Mouse (Mus musculus) heart, adult 2 months (tissue): ENCODE measurements at regions not wholly inside any gene's neighbourhood (a gene's known extent, or its start where the extent isn't known, plus 50 kb on each side); places are given as distances from the start of the nearest gene placed in this dataset.

Experiments
- CTCF ChIP-seq: fragments of 200-600 bp; IDR thresholded peaks from 2 replicates; pipeline ENCODE4 v1.8.1; 2022; ENCODE audit warnings: antibody characterized with exemption, mild to moderate bottlenecking, moderate library complexity
- POLR2A ChIP-seq: fragments of 200-500 bp; IDR thresholded peaks from 2 replicates; pipeline ENCODE4 v1.6.1; 2011; ENCODE audit warnings: mild to moderate bottlenecking, low read depth, low read length, control low read depth; ENCODE audit not compliant: insufficient read depth

DNA sequence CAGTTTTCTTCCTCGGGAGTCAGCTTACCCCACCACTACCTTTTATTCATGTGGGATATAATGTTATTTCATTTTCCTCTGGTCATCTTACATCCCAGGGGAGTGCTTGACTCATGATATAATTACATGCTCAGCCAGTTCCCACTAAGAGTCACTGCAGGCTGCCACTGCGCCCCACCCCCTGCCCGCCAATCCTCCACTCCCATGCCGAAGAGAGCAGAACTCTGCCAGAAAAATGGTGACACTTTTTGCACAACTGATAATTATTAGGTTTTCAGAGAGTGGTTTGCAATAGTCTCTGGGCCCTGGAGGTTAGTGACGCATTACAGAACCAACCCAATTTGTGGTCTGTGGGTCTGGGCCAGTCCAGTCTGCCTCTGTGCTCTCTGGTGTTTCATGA is 212.9 kb downstream of the Hlx start:
- no peak for TF ChIP-seq CTCF
- TF ChIP-seq POLR2A: no peak
